Mouse (Mus musculus): ENCODE data around the gene Gabpa. TPM values are rescaled to one million over a fixed set of nuclear protein-coding genes. Genes with fewer than 3 reads are reported as not detected.

Gabpa gene
- total and polyA plus RNA-seq, 3 experiments, result 44.3 to 82.8 (median 77.0) TPM

DNA sequence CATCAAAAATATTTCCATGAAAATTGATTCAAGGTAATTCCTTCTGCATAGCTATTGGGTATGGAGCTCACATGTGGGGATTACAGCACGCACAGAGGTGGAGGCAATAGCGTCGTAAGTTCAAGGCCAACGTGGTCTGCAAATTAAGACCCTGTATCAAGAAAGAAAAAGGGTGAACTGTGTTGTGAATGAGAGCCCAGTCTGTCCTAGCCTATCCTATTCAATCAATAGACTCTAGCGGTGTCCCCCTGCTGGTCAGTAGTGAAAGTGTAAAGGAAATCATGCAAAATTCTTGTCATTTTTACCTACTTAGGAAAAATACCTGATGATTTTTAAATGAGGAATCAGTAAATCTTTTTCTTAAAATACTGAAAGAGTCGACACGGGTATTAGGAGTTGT, 17.3 kb upstream of the Gabpa start:
- Histone ChIP-seq H3K79me2 (replicated peaks; ENCODE audit: control insufficient read depth, extremely low read depth, insufficient read depth, poor library complexity, severe bottlenecking) (no peaks in the 10 kb centered on the region), H3K27me3 (replicated peaks) (no peaks in the 10 kb centered on the region), H3K9me3 (replicated peaks; ENCODE audit: low read length) (no peaks in the 10 kb centered on the region), H3K9ac (ENCODE audit: insufficient read depth, low read depth) (no peak overlapping the region), H3K4me2 (ENCODE audit: insufficient read depth, low read depth, poor library complexity, severe bottlenecking) (no peak overlapping the region), H3K36me3 (replicated peaks in 1 of 2; ENCODE audit: control insufficient read depth in 1 of 2, insufficient read depth in 1 of 2, low read length in 1 of 2) (peaks cover 8 to 29% of the 10 kb centered on the region in 2 experiments), H3K27ac (ENCODE audit: insufficient read depth, low read depth) (no peak overlapping the region), H3K4me3 (replicated peaks in 1 of 3; ENCODE audit: low read depth in 2 of 3, low read length in 2 of 3, poor library complexity in 1 of 3) (no peak overlapping the region), H3K4me1 (ENCODE audit: control insufficient read depth in 1 of 2, insufficient read depth in 2 of 2) (peaks cover 0 to 6% of the 10 kb centered on the region in 2 experiments; a peak in 2 of 4 replicates)
- in situ Hi-C loops (cut with MboI; ENCODE audit: low pct_ligation_motif_present, low pct_unique_long_range_greater_than_20kb, low sequenced_read_pairs), result no loop called here
- dilution Hi-C loops (cut with MboI; ENCODE audit: extremely low pct_ligation_motif_present, extremely low pct_unique_long_range_greater_than_20kb, low sequenced_read_pairs), result no loop called here
- TF ChIP-seq ZNF384 (IDR thresholded peaks at IDR 0.05; ENCODE audit: low read depth, low read length), result 0 out of 2 replicates have a peak, but pooled peaks have one; percentile 12
- 0 out of 2 replicates have a peak, but pooled peaks have one; percentile 38 for TF ChIP-seq MYC (IDR thresholded peaks at IDR 0.05; ENCODE audit: low read depth, low read length)
- TF ChIP-seq RAD21 (IDR thresholded peaks at IDR 0.05; ENCODE audit: low read depth, low read length), result peak; percentile 73
- TF ChIP-seq MAX (IDR thresholded peaks at IDR 0.05; ENCODE audit: low read length), result no peak
- TF ChIP-seq NRF1 (IDR thresholded peaks at IDR 0.05; ENCODE audit: low read depth, low read length), result no peak
- TF ChIP-seq SMC3 (IDR thresholded peaks at IDR 0.05; ENCODE audit: low read depth, low read length), result peak; percentile 92
- no peak for TF ChIP-seq TCF12 (IDR thresholded peaks at IDR 0.05; ENCODE audit: low read depth, low read length)
- 0 out of 2 replicates have a peak, but pooled peaks have one; percentile 34 for TF ChIP-seq JUND (conservative IDR thresholded peaks at IDR 0.05; ENCODE audit: low read depth, low read length)
- TF ChIP-seq CTCF (conservative IDR thresholded peaks at IDR 0.05 in 1 of 2, IDR thresholded peaks at IDR 0.05 in 1 of 2; ENCODE audit: low read depth in 2 of 2, low read length in 2 of 2), result peak; percentile 82 to 89
- no peak for TF ChIP-seq MXI1 (IDR thresholded peaks at IDR 0.05; ENCODE audit: low read depth, low read length)
- no peak for TF ChIP-seq ZKSCAN1 (IDR thresholded peaks at IDR 0.05; ENCODE audit: borderline replicate concordance, low read depth, low read length)
- 0 out of 2 replicates have a peak, but pooled peaks have one; percentile 29 for TF ChIP-seq NELFE (IDR thresholded peaks at IDR 0.05; ENCODE audit: low read depth, low read length)
- peak; percentile 42 for TF ChIP-seq ZC3H11A (IDR thresholded peaks at IDR 0.05; ENCODE audit: low read depth, low read length)
- TF ChIP-seq MAZ (IDR thresholded peaks at IDR 0.05; ENCODE audit: low read depth, low read length), result no peak
- no peak for TF ChIP-seq PAX5 (IDR thresholded peaks at IDR 0.05; ENCODE audit: low read length)
- peak; percentile 65 for DNase-seq (ENCODE audit: extremely low read depth)

DNA sequence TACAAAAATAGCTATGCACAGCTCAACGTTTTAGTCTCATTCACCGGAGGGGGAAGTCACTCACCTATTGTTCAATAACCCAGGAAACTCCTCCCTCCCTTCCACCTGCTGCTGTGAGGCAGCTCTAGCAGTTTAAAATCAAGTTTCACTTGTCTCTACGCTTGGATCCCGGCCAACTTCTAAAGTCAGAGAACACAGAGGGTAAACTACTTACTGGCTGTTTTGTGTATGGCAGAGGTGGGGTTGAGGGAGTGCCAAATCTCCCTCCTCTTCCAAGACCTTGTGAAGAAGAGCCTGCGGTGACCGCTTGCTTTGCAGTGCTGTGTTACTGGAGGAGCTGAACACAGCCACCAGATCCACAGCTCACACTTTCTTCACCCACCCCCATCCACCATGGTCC, 9.7 kb upstream of the Gabpa start:
- no peak overlapping the region for H3K4me3 ChIP-seq (replicated peaks in 1 of 3; ENCODE audit: low read depth in 2 of 3, low read length in 2 of 3, poor library complexity in 1 of 3)
- H3K4me2 ChIP-seq (ENCODE audit: insufficient read depth, low read depth, poor library complexity, severe bottlenecking), result no peak overlapping the region
- H3K9me3 ChIP-seq (replicated peaks; ENCODE audit: low read length), result no peaks in the 10 kb centered on the region
- DNase-seq (ENCODE audit: extremely low read depth), result no peak
- no peaks in the 10 kb centered on the region for H3K27me3 ChIP-seq (replicated peaks)
- dilution Hi-C loops (cut with MboI; ENCODE audit: extremely low pct_ligation_motif_present, extremely low pct_unique_long_range_greater_than_20kb, low sequenced_read_pairs), result no loop called here
- H3K36me3 ChIP-seq (replicated peaks in 1 of 2; ENCODE audit: control insufficient read depth in 1 of 2, insufficient read depth in 1 of 2, low read length in 1 of 2), result peaks cover 61 to 91% of the 10 kb centered on the region in 2 experiments
- TF ChIP-seq POLR2AphosphoS2 (IDR thresholded peaks at IDR 0.05; ENCODE audit: low read depth, low read length) (no peak), E2F4 (IDR thresholded peaks at IDR 0.05; ENCODE audit: insufficient replicate concordance, low read depth, low read length) (no peak), MEF2A (IDR thresholded peaks at IDR 0.05; ENCODE audit: borderline replicate concordance, low read depth, low read length) (no peak), CTCF (conservative IDR thresholded peaks at IDR 0.05 in 1 of 2, IDR thresholded peaks at IDR 0.05 in 1 of 2; ENCODE audit: low read depth in 2 of 2, low read length in 2 of 2) (no peak)
- H3K9ac ChIP-seq (ENCODE audit: insufficient read depth, low read depth), result no peak overlapping the region
- in situ Hi-C loops (cut with MboI; ENCODE audit: low pct_ligation_motif_present, low pct_unique_long_range_greater_than_20kb, low sequenced_read_pairs), result loop anchor here (25.0 kb wide), 1 partner anchor 238 kb away; no protein-coding TSS in a partner anchor
- peaks cover 0 to 4% of the 10 kb centered on the region in 2 experiments; a peak in 2 of 4 replicates for H3K4me1 ChIP-seq (ENCODE audit: control insufficient read depth in 1 of 2, insufficient read depth in 2 of 2)
- no peaks in the 10 kb centered on the region for H3K79me2 ChIP-seq (replicated peaks; ENCODE audit: control insufficient read depth, extremely low read depth, insufficient read depth, poor library complexity, severe bottlenecking)
- H3K27ac ChIP-seq (ENCODE audit: insufficient read depth, low read depth), result no peak overlapping the region
